Mouse (Mus musculus): ENCODE measurements around the gene Hhatl. TPM values are rescaled to one million over a fixed set of nuclear protein-coding genes. Genes with fewer than 3 reads are reported as not detected.

Hhatl gene
- polyA plus RNA-seq, 1 experiment from 2014 or later, result not detected

DNA sequence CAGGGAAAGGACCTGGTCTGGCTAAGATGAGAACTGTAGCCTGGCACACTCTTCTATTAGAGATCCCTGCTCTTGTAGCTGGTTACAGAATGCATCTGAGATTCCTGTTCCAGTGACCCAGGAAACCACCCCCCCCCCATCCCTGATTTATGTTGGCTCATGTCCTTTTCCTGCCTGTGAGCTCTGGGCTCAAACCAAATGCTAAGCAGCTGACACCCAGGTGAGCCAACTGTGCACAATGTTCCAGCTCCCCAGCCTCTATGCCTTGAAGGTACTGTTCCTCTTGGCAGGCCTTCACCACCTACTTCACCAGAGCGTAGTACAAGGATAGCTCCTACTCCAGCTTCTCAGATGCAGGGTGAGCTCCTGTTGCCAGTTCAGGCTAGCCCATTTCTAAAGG is 30.7 kb upstream of the Hhatl start:
- Histone ChIP-seq H3K36me3 (no peaks in the 10 kb centered on the region), H3K9ac (no peak overlapping the region), H3K27me3 (no peaks in the 10 kb centered on the region), H3K9me3 (no peaks in the 10 kb centered on the region), H3K4me1 (replicated peaks) (peaks cover 29% of the 10 kb centered on the region), H3K4me2 (no peak overlapping the region), H3K27ac (peak overlapping the region; percentile 69), H3K4me3 (no peak overlapping the region)
- ATAC-seq (ENCODE audit: low FRiP score), result peak; percentile 18; the same call in 1 of the 2 replicates
- WGBS, result 96% methylated on average over 1 of the region's 1 CpGs

GRCm38 (mm10) chr9:121822585-121822991 is 30.3 kb upstream of the Hhatl start:
- 36% methylated on average over 6 of the region's 6 CpGs for WGBS
- H3K9me3 ChIP-seq, result no peaks in the 10 kb centered on the region
- H3K27me3 ChIP-seq, result no peaks in the 10 kb centered on the region

GRCm38 (mm10) chr9:121820765-121821164 is 28.5 kb upstream of the Hhatl start:
- Histone ChIP-seq H3K36me3 (no peaks in the 10 kb centered on the region), H3K4me1 (replicated peaks) (peaks cover 29% of the 10 kb centered on the region), H3K27me3 (no peaks in the 10 kb centered on the region), H3K4me3 (no peak overlapping the region), H3K9me3 (no peaks in the 10 kb centered on the region), H3K27ac (no peak overlapping the region), H3K9ac (no peak overlapping the region), H3K4me2 (no peak overlapping the region)
- 74% methylated on average over 5 of the region's 5 CpGs for WGBS
- ATAC-seq (ENCODE audit: low FRiP score), result no peak

More at GRCm38 (mm10) chr9:121822585-121822991, 30.3 kb upstream of the Hhatl start:
- H3K9ac ChIP-seq, result no peak overlapping the region
- H3K4me3 ChIP-seq, result no peak overlapping the region
- peak overlapping the region; percentile 69 for H3K27ac ChIP-seq
- peak; percentile 79 for ATAC-seq (ENCODE audit: low FRiP score)
- no peak overlapping the region for H3K4me2 ChIP-seq
- no peaks in the 10 kb centered on the region for H3K36me3 ChIP-seq
- peaks cover 29% of the 10 kb centered on the region for H3K4me1 ChIP-seq (replicated peaks)

DNA sequence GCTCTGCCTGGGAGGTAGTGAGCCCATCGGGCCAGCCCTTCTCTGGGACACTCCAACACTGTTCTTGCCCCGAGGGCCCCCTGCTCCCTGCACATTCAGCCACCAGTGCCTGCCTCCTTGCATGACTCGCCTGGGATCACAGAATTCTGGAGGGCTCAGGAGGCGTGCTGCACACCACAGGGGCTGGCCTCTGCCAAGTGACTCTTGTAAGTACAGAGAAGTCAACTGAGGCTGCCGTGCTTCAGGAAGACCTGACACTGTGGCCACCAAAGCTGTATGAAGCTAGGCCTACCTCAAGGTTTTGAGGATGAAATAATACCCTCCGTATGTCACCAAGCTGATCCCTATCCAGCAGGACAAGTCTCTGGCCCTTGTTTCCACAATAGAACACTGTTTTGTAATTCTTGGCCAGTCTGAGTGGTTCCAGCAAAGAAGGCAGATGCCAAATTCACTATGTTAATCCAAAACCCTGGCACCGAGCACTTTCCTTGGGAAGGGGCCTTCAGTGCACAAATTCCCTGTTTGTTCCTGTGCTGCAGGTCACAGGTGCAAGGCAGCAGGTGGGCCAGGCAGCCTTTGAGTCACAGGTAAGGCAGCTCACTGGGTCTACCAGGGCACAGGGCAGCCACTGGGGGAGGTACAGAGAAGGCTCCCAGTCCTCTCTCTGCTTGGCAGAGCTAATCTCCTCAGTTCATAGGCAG is 27.6 kb upstream of the Hhatl start:
- Histone ChIP-seq H3K27ac (peak overlapping the region; percentile 36), H3K9ac (no peak overlapping the region), H3K4me2 (no peak overlapping the region), H3K4me3 (no peak overlapping the region), H3K36me3 (no peaks in the 10 kb centered on the region), H3K4me1 (replicated peaks) (peaks cover 29% of the 10 kb centered on the region), H3K27me3 (no peaks in the 10 kb centered on the region), H3K9me3 (no peaks in the 10 kb centered on the region)
- WGBS, result 55% methylated on average over 7 of the region's 7 CpGs
- ATAC-seq (ENCODE audit: low FRiP score), result no peak

DNA sequence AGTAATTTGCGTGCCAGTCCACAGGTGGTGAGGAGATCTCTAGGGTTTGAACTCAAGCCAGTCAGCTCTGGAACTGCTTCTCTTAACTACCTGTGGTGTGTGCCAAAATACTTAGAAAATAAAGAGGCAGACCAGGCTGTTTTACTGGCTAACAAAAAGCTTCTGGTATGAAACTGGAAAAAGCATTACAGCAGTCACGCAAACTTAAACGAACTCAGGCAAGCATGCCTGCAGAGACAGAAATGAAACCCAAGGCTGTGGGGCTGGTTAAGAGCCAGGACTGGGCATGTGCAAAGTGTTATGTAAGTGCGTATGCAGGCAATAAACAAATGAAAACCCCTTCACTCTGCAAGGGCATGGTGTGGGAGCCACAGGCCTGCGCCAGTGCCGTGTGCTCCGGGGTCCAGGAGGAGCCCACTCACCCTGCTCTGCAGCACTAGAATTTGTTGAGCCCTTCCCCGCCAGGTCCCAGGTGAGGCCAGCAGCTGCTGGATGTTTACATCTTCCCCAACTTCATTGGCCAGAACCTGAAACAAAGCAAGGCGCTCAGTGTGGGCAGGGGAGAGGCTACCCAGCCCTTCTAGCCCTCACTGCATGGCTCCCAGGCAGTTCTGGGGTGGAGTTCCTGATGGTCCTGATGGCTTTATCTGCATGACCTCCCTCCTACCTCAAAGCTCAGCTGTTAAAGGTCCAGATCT is 26.9 kb upstream of the Hhatl start:
- no peak overlapping the region for H3K9ac ChIP-seq
- H3K27ac ChIP-seq, result peak overlapping the region; percentile 40
- 82% methylated on average over 9 of the region's 9 CpGs for WGBS
- ATAC-seq (ENCODE audit: low FRiP score), result no peak
- H3K4me2 ChIP-seq, result no peak overlapping the region
- no peaks in the 10 kb centered on the region for H3K36me3 ChIP-seq
- no peaks in the 10 kb centered on the region for H3K27me3 ChIP-seq
- H3K4me3 ChIP-seq, result no peak overlapping the region
- H3K4me1 ChIP-seq (replicated peaks), result peaks cover 29% of the 10 kb centered on the region
- H3K9me3 ChIP-seq, result no peaks in the 10 kb centered on the region

DNA sequence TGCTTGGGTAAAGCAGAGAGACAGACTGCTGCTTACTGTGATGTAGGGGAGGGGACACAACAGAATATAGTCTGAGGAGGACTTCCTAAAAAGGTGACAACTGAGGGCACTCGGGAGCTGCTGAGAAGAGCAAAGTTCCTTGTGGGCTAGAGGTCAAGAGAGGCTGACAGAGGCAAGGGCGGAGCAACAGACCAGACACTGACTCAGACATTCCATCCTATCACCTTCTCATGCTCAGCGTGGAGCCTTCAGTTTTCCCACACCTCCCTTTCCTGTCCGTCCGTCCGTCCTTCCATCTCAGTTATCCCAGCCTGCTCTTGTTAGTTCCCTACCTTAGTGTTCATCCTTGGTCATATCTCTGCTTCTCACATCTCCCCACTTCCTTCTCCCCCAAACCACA is 22.9 kb upstream of the Hhatl start:
- Histone ChIP-seq H3K27me3 (no peaks in the 10 kb centered on the region), H3K36me3 (no peaks in the 10 kb centered on the region), H3K9ac (no peak overlapping the region), H3K4me2 (no peak overlapping the region), H3K27ac (no peak overlapping the region), H3K9me3 (no peaks in the 10 kb centered on the region), H3K4me3 (no peak overlapping the region), H3K4me1 (replicated peaks) (peaks cover 22% of the 10 kb centered on the region)
- ATAC-seq (ENCODE audit: low FRiP score), result no peak
- WGBS, result 77% methylated on average over 6 of the region's 6 CpGs

- 6% methylated on average over 15 of the region's 15 CpGs for WGBS
- Histone ChIP-seq H3K27me3 (no peaks in the 10 kb centered on the region), H3K9me3 (no peaks in the 10 kb centered on the region), H3K4me2 (peak overlapping the region; percentile 13; the same call in 1 of the 2 replicates), H3K9ac (peak overlapping the region; percentile 30; the same call in 1 of the 2 replicates), H3K4me1 (replicated peaks) (peaks cover 46% of the 10 kb centered on the region), H3K4me3 (no peak overlapping the region), H3K36me3 (no peaks in the 10 kb centered on the region), H3K27ac (peak overlapping the region; percentile 82)
- peak; percentile 53 for ATAC-seq (ENCODE audit: low FRiP score)
Observed at GRCm38 (mm10) chr9:121810081-121810821, 17.9 kb upstream of the Hhatl start.

GRCm38 (mm10) chr9:121808511-121808910 is 16.2 kb upstream of the Hhatl start:
- Histone ChIP-seq H3K9me3 (no peaks in the 10 kb centered on the region), H3K4me3 (no peak overlapping the region), H3K27me3 (no peaks in the 10 kb centered on the region), H3K36me3 (no peaks in the 10 kb centered on the region), H3K4me2 (no peak overlapping the region), H3K4me1 (replicated peaks) (peaks cover 46% of the 10 kb centered on the region), H3K9ac (no peak overlapping the region), H3K27ac (peak overlapping the region; percentile 82; the same call in 1 of the 2 replicates)
- ATAC-seq (ENCODE audit: low FRiP score), result no peak
- WGBS, result 41% methylated on average over 3 of the region's 3 CpGs

GRCm38 (mm10) chr9:121807947-121808346 is 15.6 kb upstream of the Hhatl start:
- Histone ChIP-seq H3K27me3 (no peaks in the 10 kb centered on the region), H3K4me3 (no peak overlapping the region), H3K27ac (peak overlapping the region; percentile 48; the same call in 1 of the 2 replicates), H3K4me2 (no peak overlapping the region), H3K9me3 (no peaks in the 10 kb centered on the region), H3K9ac (no peak overlapping the region), H3K36me3 (no peaks in the 10 kb centered on the region), H3K4me1 (replicated peaks) (peaks cover 46% of the 10 kb centered on the region)
- no peak for ATAC-seq (ENCODE audit: low FRiP score)
- 50% methylated on average over 7 of the region's 7 CpGs for WGBS

DNA sequence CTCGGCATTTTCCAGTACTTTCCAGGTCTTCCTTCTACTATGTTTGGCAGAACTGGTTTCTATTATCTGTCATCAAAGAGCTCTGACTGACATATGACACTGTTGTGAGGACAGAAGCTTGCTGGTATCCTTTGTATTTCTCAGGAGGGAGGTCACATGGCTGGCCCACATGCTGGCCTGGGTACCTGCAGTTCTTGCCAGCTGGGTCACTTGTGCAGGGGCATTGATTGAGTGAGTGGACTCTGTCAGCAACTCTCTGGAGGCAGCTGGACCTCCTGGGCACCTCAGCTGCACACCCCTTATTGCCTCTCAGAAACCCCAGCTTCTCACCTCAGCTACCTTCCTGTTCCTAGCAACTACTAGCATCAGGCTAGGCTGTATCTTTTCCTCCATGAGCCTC is 15.2 kb upstream of the Hhatl start:
- no peak for ATAC-seq (ENCODE audit: low FRiP score)
- WGBS, result 65% methylated on average over 1 of the region's 1 CpGs
- no peak overlapping the region for H3K9ac ChIP-seq

DNA sequence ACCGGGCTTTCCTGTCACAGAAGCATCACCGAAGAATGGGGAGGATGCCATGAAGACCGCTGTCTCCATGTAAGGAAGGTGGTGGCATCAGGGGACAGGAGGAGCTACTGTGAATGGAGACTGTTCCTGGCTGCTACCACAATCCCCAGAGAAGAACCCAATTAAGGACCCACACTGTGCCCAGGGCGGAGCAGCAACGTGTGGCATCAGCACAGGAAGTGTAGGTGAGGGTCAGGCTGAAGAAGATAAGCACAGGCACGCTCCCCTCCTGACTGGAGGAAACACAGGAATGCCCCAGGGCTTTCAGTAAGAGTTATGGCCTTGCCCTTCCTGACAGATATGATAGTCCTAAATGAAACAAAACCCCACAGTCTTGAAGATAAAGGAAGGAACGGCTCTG is 10.4 kb upstream of the Hhatl start:
- no peak overlapping the region for H3K4me3 ChIP-seq
- 74% methylated on average over 7 of the region's 7 CpGs for WGBS
- H3K4me2 ChIP-seq, result no peak overlapping the region
- ATAC-seq (ENCODE audit: low FRiP score), result no peak
- H3K27ac ChIP-seq, result 0 out of 2 replicates have a peak overlapping the region, but pooled peaks have one; percentile 8
- peaks cover 17% of the 10 kb centered on the region for H3K4me1 ChIP-seq (replicated peaks)
- H3K27me3 ChIP-seq, result peaks cover under 1% of the 10 kb centered on the region; the same call in 1 of the 2 replicates
- no peaks in the 10 kb centered on the region for H3K9me3 ChIP-seq
- no peak overlapping the region for H3K9ac ChIP-seq
- no peaks in the 10 kb centered on the region for H3K36me3 ChIP-seq

More for the DNA sequence above, 15.2 kb upstream of the Hhatl start:
- peaks cover 46% of the 10 kb centered on the region for H3K4me1 ChIP-seq (replicated peaks)
- 0 out of 2 replicates have a peak overlapping the region, but pooled peaks have one; percentile 48 for H3K27ac ChIP-seq
- no peaks in the 10 kb centered on the region for H3K9me3 ChIP-seq
- H3K36me3 ChIP-seq, result no peaks in the 10 kb centered on the region
- H3K4me3 ChIP-seq, result no peak overlapping the region
- H3K27me3 ChIP-seq, result no peaks in the 10 kb centered on the region
- H3K4me2 ChIP-seq, result no peak overlapping the region

- no peak overlapping the region for H3K27ac ChIP-seq
- H3K4me3 ChIP-seq, result no peak overlapping the region
- H3K4me1 ChIP-seq (replicated peaks), result peaks cover 24% of the 10 kb centered on the region
- ATAC-seq (ENCODE audit: low FRiP score), result no peak
- WGBS, result 37% methylated on average over 6 of the region's 6 CpGs
- no peak overlapping the region for H3K4me2 ChIP-seq
- H3K27me3 ChIP-seq, result peaks cover 7% of the 10 kb centered on the region; the same call in 1 of the 2 replicates
- H3K9me3 ChIP-seq, result no peaks in the 10 kb centered on the region
- H3K36me3 ChIP-seq, result no peaks in the 10 kb centered on the region
- H3K9ac ChIP-seq, result peak overlapping the region; percentile 5; the same call in 1 of the 2 replicates
Observed at GRCm38 (mm10) chr9:121798887-121799520, 6.7 kb upstream of the Hhatl start.
